Mouse (Mus musculus) kidney, postnatal 4 days (tissue): ENCODE results near the gene Gpd1.
"Not testable (repeated sequence)": the region's sequence is repeated elsewhere in the genome, so short reads cannot be mapped to it uniquely, and the experiment has no call there.

Experiments used
- DNase-seq, 2 experiments: peaks; one replicate each; pipeline ENCODE4 v3.0.0; 2021; ENCODE audit warnings: mixed read lengths in 2 of 2

Gpd1 gene

GRCm38 (mm10) chr15:99723120-99723514 is 5.8 kb downstream of the Gpd1 start:
- no peak for DNase-seq

GRCm38 (mm10) chr15:99723515-99724291 is 6.4 kb downstream of the Gpd1 start:
- peak; percentile 59 to 74 for DNase-seq

GRCm38 (mm10) chr15:99724292-99725021 is 7.1 kb downstream of the Gpd1 start:
- DNase-seq = peak; percentile 77 to 87

- peak; percentile 92 to 94 for DNase-seq
Observed at GRCm38 (mm10) chr15:99725341-99726155, 8.2 kb downstream of the Gpd1 start, which contains the start of gene Cox14. TSS of gene Cox14 (plus strand) at chr15:99725618.

- DNase-seq = no peak
Observed at GRCm38 (mm10) chr15:99726549-99726948, 9.2 kb downstream of the Gpd1 start.

GRCm38 (mm10) chr15:99727039-99727438 is 9.7 kb downstream of the Gpd1 start:
- not testable (repeated sequence) for DNase-seq

GRCm38 (mm10) chr15:99727525-99727924 is 10.2 kb downstream of the Gpd1 start:
- DNase-seq = no peak

GRCm38 (mm10) chr15:99728211-99728610 is 10.9 kb downstream of the Gpd1 start:
- DNase-seq = no peak

GRCm38 (mm10) chr15:99729056-99729783 is 11.9 kb downstream of the Gpd1 start:
- no peak for DNase-seq

- no peak for DNase-seq
Observed at GRCm38 (mm10) chr15:99731167-99731566, 13.9 kb downstream of the Gpd1 start.

GRCm38 (mm10) chr15:99731678-99732077 is 14.4 kb downstream of the Gpd1 start:
- DNase-seq = no peak

GRCm38 (mm10) chr15:99733186-99733585 is 15.9 kb downstream of the Gpd1 start:
- DNase-seq = no peak

GRCm38 (mm10) chr15:99735631-99736030 is 18.3 kb downstream of the Gpd1 start:
- DNase-seq = peak; percentile 99 to 100

GRCm38 (mm10) chr15:99736675-99737074 is 19.4 kb downstream of the Gpd1 start:
- DNase-seq = no peak

- no peak for DNase-seq
Observed at GRCm38 (mm10) chr15:99740229-99740628, 22.9 kb downstream of the Gpd1 start.

GRCm38 (mm10) chr15:99754204-99754603 is 36.9 kb downstream of the Gpd1 start:
- DNase-seq = no peak

- no peak for DNase-seq
Observed at GRCm38 (mm10) chr15:99767467-99767866, 50.2 kb downstream of the Gpd1 start.

- DNase-seq = no peak
Observed at GRCm38 (mm10) chr15:99768761-99769160, 51.4 kb downstream of the Gpd1 start.

GRCm38 (mm10) chr15:99771004-99771500 is 53.7 kb downstream of the Gpd1 start:
- no peak for DNase-seq

GRCm38 (mm10) chr15:99771601-99772276 is 54.4 kb downstream of the Gpd1 start:
- no peak for DNase-seq

- DNase-seq = peak; percentile 93 to 95
Observed at GRCm38 (mm10) chr15:99772277-99772880, 55.1 kb downstream of the Gpd1 start.

- DNase-seq = not testable (repeated sequence)
Observed at GRCm38 (mm10) chr15:99772881-99772924, 55.4 kb downstream of the Gpd1 start, which contains the start of gene Cers5. TSS of gene Cers5 (minus strand) at chr15:99772885.
